Mouse (Mus musculus) central nervous system, embryonic 18 days (tissue): Measurements from ENCODE around the gene Fam13a. TPM values are rescaled to one million over a fixed set of nuclear protein-coding genes. Genes with fewer than 3 reads are reported as not detected.

Experiments used
- polyA plus RNA-seq: library from polyadenylated mRNA; depleted of rRNA; stranded (reverse); fragments of >200 nt; gene quantifications from 2 replicates; pipeline ENCODE4 v1.2.3, GENCODE M21; 2012; rRNA removed

The Fam13a gene
- polyA plus RNA-seq, result 6.0 and 7.0 TPM in 2 replicates

GRCm38 (mm10) chr6:59024164-59024724 is at the start of gene Fam13a:
Fam13a (minus strand) TSS chr6:59024549.

GRCm38 (mm10) chr6:58906852-58907261 is 117.5 kb downstream of the Fam13a start, which contains the start of gene Nap1l5:
Nap1l5 (minus strand) TSS chr6:58907076.

Other genes starting within 250 kb of the Fam13a start
- gene Herc3, start 193.1 kb downstream of the Fam13a start, polyA plus RNA-seq, result 62.1 and 63.6 TPM in 2 replicates
- gene Nap1l5, start 117.5 kb downstream of the Fam13a start, polyA plus RNA-seq, result 176 and 190 TPM in 2 replicates
- 2.9 and 3.1 TPM in 2 replicates for gene Tigd2, start 184.3 kb upstream of the Fam13a start, polyA plus RNA-seq